Mouse (Mus musculus): ENCODE measurements around the gene Hes3.

Hes3 gene

DNA sequence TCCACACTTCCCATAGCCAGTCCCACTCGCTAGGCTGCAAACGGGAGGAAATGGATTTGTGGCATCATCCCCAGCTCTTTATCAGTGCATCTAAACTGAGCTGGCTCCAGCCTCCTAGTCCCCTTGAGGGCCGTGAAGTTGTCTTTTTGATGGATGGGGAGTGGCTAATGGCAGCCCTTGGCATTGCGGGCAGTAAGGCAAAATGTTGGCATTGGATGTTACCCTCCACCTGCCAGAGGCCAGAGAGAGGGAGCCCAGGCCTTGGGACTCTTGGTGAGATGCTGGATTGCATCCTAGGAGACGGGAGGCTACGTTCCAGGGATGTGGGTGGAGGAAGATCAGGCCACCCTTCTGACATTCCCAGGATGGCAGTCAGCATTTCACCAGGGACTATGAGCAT, 14.5 kb upstream of the Hes3 start:
- no peak for DNase-seq (ENCODE audit: low read depth in 1 of 2, low spot score in 2 of 2)

- DNase-seq (ENCODE audit: low read depth in 1 of 2, low spot score in 2 of 2), result no peak
These were observed 13.2 kb upstream of the Hes3 start for GRCm38 (mm10) chr4:152304685-152305084.

- no peak for DNase-seq (ENCODE audit: low read depth in 1 of 2, low spot score in 2 of 2)
These were observed 11.7 kb upstream of the Hes3 start for GRCm38 (mm10) chr4:152303172-152303571.

GRCm38 (mm10) chr4:152302012-152302411, 10.6 kb upstream of the Hes3 start:
- DNase-seq (ENCODE audit: low read depth in 1 of 2, low spot score in 2 of 2), result no peak

DNA sequence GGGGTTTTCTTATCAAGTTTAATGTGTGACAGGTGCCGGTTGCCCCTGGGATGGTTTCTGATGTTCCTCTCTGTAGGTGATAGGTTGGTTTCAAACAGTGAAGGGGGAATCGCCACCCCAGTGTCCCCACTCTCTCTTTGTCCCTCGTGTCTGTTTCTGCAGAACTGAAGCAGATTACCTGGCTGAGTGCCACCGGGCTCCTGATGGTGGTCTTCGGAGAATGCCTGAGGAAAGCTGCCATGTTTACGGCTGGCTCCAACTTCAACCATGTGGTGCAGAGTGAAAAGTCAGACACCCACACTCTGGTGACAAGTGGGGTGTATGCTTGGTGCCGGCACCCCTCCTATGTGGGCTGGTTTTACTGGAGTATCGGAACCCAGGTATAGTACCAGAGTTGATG, 8.9 kb upstream of the Hes3 start:
- no peak for DNase-seq (ENCODE audit: low read depth in 1 of 2, low spot score in 2 of 2)

DNA sequence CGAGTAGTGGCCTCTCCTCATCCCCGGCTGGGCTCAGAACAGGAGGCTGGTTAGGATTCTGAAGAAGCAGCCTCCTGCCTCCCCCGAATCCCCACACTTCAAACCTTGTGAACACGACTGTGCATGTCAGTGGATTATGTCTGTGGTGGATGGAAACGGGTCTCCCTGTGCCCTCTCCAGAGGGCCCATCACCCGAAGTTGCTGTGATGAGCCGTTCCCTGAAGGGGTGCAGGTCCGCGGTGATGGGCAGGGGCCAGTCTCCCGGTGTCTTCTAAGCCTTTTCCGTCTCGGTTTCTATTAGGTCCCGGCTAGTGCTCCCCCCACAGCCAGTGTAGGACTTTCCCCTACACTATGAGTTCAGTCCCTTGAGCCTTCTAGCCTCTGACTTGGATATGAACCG, 7.4 kb upstream of the Hes3 start:
- no peak for DNase-seq (ENCODE audit: low read depth in 1 of 2, low spot score in 2 of 2)

- peak; percentile 98 to 99 for DNase-seq (ENCODE audit: low read depth in 1 of 2, low spot score in 2 of 2)
These were observed 5.7 kb upstream of the Hes3 start, which contains the start of gene Icmt for GRCm38 (mm10) chr4:152296874-152297861. TSS of gene Icmt (plus strand) at chr4:152297227.

GRCm38 (mm10) chr4:152296371-152296770, 4.9 kb upstream of the Hes3 start:
- DNase-seq (ENCODE audit: low read depth in 1 of 2, low spot score in 2 of 2), result no peak

DNA sequence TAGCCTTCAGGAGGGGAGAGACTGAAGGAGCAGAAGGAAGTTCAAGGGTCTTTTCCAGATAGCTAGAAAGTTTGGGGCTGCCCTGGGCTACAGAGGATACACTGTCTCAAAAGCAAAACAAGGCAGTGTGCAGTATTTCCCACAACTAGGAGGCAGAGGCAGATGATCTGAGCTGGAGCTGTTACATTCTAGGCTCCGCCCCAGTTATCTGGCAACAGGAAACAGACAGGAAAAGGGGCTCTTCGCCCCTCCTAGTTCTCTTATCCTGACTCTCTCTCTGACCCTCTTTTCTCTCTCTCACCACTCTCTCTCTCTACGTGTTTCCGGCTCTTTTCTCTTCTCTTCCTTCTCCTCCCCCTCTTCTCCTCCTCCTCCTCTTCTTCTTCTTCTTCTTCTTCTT, 4.5 kb upstream of the Hes3 start:
- no peak for DNase-seq (ENCODE audit: low read depth in 1 of 2, low spot score in 2 of 2)

DNA sequence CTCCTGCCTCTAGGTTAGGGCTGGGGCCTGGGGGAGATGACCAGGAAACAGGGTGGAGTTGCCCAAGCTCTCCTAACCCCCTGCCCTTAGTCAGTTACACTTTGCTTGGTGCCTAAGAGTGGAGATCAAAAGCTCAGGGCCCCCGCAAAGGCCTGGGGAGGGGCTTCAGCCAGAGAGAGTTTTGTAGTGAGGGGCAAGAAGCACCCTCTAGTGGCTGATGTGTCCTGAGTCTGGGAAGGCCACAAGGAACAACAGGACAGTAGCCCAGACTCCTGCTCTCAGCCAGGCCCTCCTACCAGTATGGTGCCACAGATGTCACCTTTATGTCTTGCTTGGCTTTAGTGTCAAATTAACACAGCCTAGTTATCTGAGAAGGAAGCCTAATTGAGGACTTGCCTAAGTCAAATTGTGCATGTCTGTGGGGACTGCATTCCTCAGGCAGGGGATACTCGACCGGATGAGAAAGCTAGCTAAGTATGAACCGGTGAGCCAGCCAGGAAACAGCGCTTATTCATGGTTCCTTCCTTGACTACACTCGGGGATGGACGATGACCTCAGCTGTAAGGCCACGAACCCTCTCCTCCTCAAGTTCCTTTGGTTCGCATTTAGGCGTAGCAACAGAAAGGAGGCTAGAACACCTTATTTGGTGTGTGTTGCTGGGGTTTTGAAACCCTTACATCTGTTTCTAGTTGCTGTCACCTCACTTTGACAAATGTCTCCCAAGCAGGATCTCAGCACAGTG, 2.9 kb upstream of the Hes3 start:
- DNase-seq (ENCODE audit: low read depth in 1 of 2, low spot score in 2 of 2), result no peak

DNA sequence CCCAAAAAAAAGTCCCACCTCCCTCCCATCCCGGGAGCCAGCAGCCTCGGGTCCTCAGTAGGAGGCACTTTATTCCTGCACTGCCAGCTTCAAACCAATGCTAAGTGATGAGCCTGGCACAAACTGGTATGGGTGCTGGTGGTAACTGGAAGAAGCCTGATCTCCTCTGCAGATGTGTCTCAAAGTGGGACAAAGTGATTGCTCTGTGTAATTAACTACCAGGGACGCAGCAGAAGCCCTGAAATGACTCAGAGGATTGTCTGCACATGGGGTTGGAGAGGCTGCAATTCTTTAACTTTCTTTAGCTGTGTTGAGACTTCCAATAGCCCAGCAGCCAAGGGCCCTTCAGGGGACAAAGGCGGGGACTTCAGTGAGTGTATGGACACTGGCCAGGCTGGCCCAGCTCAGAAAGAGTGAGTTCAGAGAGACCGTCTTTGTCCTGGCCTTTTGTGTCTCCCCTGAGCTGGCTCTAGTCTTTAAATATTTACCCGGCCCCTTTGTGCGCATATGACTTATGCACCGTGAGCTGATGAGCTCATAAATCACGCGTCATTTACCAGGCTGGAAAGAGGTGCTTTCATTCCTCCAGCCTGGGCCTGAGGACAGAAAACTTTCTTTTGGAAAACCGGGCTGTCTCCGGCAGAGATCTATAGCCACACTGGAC, 772 bp upstream of the Hes3 start:
- no peak for DNase-seq (ENCODE audit: low read depth in 1 of 2, low spot score in 2 of 2)

DNA sequence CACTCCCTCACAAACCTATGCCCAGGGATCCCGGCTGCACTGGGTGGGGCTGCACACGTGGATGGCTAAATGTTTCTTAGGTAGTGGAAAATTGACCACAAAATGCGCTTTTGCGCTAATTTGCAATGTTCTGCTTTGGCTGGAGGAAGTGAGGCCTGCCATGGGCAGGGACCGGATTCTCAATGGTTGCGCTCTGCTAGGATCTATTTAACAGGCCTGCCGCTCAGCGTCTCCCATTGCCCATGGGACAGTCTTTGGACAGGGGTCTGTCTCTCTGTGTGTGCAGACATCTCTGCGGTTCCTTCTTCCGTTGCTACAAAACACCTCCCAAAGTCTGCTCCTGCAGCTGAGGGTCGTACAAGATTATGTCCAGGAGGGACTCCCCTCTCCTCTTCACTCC, 471 bp downstream of the Hes3 start:
- no peak for DNase-seq (ENCODE audit: low read depth in 1 of 2, low spot score in 2 of 2)

DNA sequence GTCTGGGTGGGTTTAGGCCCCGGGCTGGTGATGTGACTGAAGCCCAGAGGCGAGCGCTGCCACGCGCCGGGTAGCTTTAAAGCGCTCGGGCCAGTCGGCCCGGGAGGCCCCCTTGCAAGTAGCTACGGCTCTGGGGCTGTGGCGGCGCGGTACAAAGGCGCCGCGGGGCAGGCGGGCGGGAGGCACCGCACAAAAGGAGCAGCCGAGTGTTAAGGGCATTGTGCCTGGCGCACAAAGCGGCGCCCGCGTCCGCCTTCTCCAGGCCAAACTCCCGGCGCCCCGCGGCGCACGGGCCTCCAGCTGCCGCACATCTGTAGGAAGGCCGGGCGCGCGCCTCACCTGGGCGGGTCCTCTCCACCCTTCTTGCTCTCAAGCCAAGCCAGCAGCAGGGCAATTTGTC, 1.1 kb downstream of the Hes3 start:
- no peak for DNase-seq (ENCODE audit: low read depth in 1 of 2, low spot score in 2 of 2)

DNA sequence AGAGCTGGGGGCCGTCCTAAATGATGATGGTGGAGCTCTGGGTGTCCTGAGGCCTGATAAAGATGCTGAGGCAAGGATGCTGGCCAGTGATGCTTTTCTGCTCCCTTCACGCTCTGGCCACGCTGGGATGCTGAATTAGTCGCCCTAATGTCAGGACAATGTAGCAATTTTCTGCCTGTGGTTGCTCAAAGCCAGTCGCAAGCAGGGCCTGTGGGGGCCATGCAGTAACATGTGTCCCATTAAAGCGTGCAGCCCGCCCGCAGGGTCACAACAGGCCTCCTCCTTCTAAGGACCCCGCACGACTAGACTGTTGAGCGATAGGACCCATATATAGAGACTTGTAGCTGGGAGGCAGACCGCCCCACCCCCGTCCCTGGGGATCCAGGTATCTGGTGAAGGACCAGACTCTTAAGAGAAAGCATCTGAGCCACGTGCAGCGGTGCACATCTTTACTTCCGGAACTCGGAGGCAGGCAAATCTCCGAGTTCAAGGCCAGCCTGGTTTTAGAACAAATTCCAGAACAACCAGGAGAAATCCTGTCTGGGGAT, 3.0 kb downstream of the Hes3 start:
- DNase-seq (ENCODE audit: low read depth in 1 of 2, low spot score in 2 of 2), result no peak

GRCm38 (mm10) chr4:152287317-152288120, 3.9 kb downstream of the Hes3 start:
- no peak for DNase-seq (ENCODE audit: low read depth in 1 of 2, low spot score in 2 of 2)

GRCm38 (mm10) chr4:152286887-152287286, 4.6 kb downstream of the Hes3 start:
- DNase-seq (ENCODE audit: low read depth in 1 of 2, low spot score in 2 of 2), result peak in 1 of 2 experiments; percentile 19

- no peak for DNase-seq (ENCODE audit: low read depth in 1 of 2, low spot score in 2 of 2)
These were observed 5.3 kb downstream of the Hes3 start for GRCm38 (mm10) chr4:152286183-152286582.

GRCm38 (mm10) chr4:152285505-152285904, 6.0 kb downstream of the Hes3 start:
- DNase-seq (ENCODE audit: low read depth in 1 of 2, low spot score in 2 of 2), result peak in 1 of 2 experiments; percentile 16

DNA sequence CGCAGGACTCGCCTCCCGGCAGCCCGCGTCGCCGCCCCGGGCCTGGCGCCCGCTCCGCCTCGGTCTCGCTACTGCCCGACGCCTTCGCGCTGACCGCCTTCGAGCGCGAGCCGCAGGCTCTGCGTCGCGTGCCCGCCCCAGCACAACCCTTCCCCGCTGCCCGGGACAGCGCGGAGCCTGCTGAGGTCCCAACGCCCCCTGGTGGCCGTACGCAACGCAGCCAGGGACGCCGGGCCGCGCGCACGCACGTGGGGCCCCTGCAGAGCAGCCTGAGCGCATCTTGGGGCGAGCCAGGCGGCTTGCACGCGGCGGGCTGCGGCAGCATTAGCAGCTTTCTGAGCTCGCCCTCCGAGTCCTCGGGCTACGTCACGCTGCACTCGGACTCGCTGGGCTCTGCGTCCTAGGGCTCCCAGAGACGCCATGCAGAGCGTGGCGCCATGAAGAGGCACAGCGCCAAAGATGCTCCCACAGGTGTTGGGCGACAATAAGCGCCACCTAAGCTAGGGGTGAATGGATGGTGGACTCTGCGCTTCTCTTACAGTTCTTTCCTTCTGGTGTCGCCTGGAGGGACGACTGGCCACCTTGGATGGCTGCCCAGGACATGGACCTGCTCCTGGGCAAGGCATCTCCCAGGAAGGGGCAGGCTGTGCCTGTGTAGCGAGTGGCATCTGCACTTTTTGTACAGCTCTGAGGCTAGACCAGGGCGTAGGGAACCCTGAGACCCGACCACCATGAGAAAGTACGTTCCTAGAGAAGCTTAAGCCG, 8.1 kb downstream of the Hes3 start:
- peak; percentile 54 to 80 for DNase-seq (ENCODE audit: low read depth in 1 of 2, low spot score in 2 of 2)

GRCm38 (mm10) chr4:152282721-152283120, 8.7 kb downstream of the Hes3 start:
- no peak for DNase-seq (ENCODE audit: low read depth in 1 of 2, low spot score in 2 of 2)

All from monocyte, adult 2 months (primary cell).